Mouse (Mus musculus) gastrocnemius, postnatal 10 days (tissue): ENCODE measurements around the gene Slc48a1. TPM values are rescaled to one million over a fixed set of nuclear protein-coding genes. Genes with fewer than 3 reads are reported as not detected.
A peak's percentile ranks its signal among the peaks of the same experiment; 100 is the strongest.

Experiments
- DNase-seq: peaks from one replicate; pipeline ENCODE4 v3.0.0; 2021; ENCODE audit warnings: mixed read lengths
- long read RNA-seq, 2 experiments: library from polyadenylated mRNA; stranded (forward); transcript quantifications; one replicate each; pipeline ENCODE4 v2.0.0; 2021
- total RNA-seq, 2 experiments: library from RNA; stranded (reverse); gene quantifications; 2 replicates each; pipeline ENCODE4 v1.2.3; 2021

The Slc48a1 gene
- total RNA-seq: 10 to 100 TPM; 34.5 to 42.6 TPM
- long read RNA-seq, experiment 1, transcript Slc48a1-201 (3 exons, 2,536 nt): major isoform, 114 of 126 reads
- long read RNA-seq, experiment 1, partial matches to known transcripts: 1 of 126 reads
- long read RNA-seq, experiment 1, other reads (novel, unspliced or antisense): 11 of 126 reads
- long read RNA-seq, experiment 2, transcript Slc48a1-201 (3 exons, 2,536 nt): major isoform, 130 of 144 reads
- long read RNA-seq, experiment 2, partial matches to known transcripts: 1 of 144 reads
- long read RNA-seq, experiment 2, other reads (novel, unspliced or antisense): 13 of 144 reads

DNA sequence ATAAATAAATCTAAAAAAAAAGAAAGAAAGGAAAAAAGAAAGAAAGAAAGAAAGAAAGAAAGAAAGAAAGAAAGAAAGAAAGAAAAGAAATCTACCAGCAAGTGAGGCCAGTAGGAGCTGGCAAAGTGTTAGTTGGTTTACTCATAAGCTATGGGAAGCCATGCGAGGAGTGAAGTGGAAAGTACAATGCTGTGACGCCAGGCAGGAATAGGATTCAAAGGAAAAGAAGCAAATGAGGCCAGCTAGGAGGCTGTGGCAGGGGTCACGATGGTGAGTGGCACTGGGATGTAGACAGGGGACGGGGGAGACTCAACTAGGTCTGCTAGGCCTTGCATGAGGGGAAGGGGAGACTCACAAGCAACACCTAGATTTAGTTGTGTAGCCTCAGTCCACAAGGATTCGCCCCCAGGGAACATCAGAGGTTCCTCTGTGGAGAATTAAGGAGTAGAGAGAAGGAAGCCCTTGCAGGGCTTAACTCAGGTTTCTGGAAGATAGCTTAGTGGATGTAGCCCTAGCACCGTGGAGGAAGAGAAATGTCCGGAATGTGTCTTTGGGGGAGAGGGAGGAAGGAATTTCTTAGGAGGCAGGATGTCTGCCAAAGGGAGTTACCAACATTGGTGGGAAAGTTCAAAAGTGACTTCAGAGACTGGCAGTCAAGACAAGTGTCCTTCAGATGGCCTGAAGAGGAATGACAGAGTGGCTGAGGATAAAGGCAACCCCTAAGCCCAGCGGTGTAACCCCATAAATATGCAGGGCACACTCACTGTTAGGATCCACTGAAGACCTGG, at the start of gene Slc48a1:
Gene Slc48a1, plus strand, starts transcription at position 210 of the 788 bp plus-strand sequence.
- no peak for DNase-seq

- DNase-seq: no peak
Measured at GRCm38 (mm10) chr15:97728804-97729203, 49.5 kb upstream of the Slc48a1 start.

DNA sequence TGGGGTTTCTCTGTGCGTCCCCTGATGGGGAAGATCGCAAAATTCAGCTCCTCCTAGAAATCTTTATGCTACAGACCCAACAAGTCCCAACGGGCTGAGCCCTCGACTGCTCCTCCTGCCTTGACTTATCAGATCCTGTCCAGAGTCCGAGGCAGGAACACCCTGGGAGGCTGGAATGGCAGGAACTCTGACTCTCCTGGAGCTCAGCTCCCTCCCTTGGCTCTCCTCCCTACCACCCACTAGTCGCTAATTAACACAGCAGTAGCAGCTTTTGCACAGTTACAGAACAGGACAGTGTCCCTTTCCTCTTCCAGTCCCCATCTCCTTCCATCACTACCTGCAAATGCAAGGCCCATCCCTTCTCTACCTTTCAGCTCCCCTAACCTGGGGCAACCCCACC, 48.0 kb upstream of the Slc48a1 start:
- DNase-seq: no peak

DNA sequence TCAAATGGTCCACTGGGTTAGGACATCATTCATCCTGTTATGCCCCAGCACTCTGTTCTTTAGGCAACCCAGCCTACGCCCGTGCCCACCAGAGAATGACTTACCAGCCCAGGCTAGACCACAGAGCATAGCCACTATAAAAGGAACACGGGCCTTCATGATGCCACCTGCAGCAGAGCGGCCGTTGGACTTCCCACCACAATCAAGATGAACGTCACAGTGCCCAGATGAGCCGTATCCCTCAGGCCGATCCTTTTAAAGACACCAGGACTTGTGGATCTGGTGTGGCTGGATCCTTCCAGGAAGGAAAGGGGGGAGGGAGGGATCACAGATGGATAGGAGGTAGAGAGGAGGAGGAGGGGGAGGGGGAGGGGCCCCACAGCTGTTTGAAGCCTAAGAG, 47.2 kb upstream of the Slc48a1 start, which contains the start of gene Endou:
Gene Endou, minus strand, starts transcription at position 229 of the 400 bp plus-strand sequence.
- DNase-seq: no peak

- DNase-seq: no peak
Measured at GRCm38 (mm10) chr15:97731988-97732387, 46.3 kb upstream of the Slc48a1 start.

GRCm38 (mm10) chr15:97738923-97739322, 39.4 kb upstream of the Slc48a1 start:
- DNase-seq: no peak

GRCm38 (mm10) chr15:97740283-97740732, 38.0 kb upstream of the Slc48a1 start:
- no peak for DNase-seq

GRCm38 (mm10) chr15:97741662-97742061, 36.7 kb upstream of the Slc48a1 start:
- DNase-seq: no peak

- no peak for DNase-seq
Measured at GRCm38 (mm10) chr15:97742074-97742473, 36.2 kb upstream of the Slc48a1 start.

DNA sequence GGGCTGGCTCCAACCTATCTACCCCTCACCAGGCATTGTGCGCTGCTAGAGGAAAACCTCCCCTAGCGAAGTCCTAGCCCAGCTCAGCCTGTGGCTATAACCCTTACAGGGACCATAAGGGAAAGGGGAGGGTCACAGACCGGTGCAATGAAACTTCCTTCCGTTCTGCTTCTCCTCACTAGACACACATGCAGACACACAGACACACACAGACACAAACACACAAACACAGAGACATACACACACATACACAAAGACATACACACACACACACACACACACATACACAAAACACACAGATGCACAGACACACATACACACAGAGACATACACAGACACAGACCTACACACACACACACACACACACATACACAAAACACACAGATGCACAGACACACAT, 35.7 kb upstream of the Slc48a1 start:
- DNase-seq: no peak

GRCm38 (mm10) chr15:97743210-97743609, 35.1 kb upstream of the Slc48a1 start:
- no peak for DNase-seq

- DNase-seq: no peak
Measured at GRCm38 (mm10) chr15:97743961-97744525, 34.3 kb upstream of the Slc48a1 start.

DNA sequence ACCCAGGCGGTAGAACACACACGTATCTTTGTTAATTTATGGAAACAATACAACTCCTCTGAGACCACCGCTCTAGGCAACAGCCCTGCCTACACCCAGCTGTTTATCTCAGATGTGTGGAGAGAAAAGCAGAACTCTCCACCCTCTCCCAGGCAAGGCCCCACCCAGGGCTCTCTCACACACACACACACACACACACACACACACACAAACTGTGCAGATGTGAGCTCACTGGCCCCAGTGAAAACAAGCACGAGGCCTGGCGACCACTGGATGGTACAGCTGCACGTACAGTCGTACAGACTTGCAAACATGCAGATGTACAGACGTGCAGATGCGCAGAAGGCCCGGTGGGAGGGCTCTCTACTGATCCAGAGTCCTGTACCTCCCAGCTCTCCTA, 33.4 kb upstream of the Slc48a1 start:
- peak; percentile 42 for DNase-seq

GRCm38 (mm10) chr15:97745331-97745730, 33.0 kb upstream of the Slc48a1 start:
- peak; percentile 51 for DNase-seq

- DNase-seq: no peak
Measured at GRCm38 (mm10) chr15:97746278-97746677, 32.0 kb upstream of the Slc48a1 start.

GRCm38 (mm10) chr15:97746748-97747147, 31.6 kb upstream of the Slc48a1 start:
- no peak for DNase-seq

DNA sequence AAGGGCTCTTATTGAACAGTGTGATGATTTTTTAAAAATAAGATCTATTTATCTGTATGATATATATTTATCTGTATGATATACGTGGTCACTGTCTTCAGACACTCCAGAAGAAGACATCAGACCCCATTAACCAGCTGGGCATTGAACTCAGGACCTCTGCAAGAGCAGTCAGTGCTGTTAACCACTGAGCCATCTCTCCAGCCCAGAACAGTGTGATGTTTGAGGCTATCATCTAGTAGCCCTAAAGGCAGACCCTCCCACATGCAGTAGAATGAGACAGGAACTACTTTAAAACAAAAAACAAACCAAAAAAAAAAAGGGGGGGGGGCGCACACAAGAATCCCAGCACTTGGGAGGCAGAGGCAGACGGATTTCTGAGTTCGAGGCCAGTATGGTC, 30.8 kb upstream of the Slc48a1 start:
- no peak for DNase-seq

DNA sequence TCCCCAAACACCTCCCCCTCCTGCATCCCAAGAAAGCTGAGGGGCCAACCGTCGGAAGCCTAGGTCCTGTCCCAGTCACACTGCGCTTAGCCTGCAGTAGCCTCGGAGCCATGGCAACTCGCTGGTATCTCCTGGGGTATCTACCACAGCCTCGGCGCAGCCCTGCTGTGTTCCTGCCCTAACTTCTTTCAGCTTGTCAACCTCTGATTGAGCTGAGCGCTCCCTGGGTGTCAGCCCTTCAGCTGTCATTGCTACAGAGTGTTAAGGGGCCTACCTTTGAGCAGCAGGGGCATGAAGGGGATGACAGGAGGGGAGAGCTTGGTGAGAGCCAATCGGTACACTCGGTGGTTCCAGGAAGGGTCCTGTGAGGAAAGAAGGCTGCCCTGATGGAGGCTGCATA, 30.0 kb upstream of the Slc48a1 start:
- DNase-seq: no peak

GRCm38 (mm10) chr15:97748964-97749363, 29.4 kb upstream of the Slc48a1 start:
- DNase-seq: no peak

DNA sequence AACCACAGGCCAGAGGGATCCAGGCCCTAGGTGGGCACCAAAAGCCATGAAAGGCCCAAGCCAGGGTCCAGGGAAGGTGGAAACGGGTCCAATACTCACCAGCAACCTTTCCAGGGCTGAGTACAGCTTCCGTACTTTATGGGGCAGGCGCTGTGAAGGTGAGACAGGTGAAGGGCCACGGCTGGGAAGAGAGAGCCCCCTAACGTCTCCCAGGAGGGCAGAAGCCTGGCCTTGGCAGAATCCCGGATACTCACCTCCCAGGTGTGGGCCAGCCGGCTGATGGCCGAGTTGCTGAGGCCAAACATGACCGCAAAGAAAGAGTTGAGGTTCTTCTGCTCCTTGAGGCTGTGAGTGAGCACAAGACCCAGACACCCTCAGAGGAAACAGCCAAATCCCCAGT, 28.9 kb upstream of the Slc48a1 start:
- DNase-seq: no peak

GRCm38 (mm10) chr15:97749841-97750240, 28.5 kb upstream of the Slc48a1 start:
- DNase-seq: no peak

DNA sequence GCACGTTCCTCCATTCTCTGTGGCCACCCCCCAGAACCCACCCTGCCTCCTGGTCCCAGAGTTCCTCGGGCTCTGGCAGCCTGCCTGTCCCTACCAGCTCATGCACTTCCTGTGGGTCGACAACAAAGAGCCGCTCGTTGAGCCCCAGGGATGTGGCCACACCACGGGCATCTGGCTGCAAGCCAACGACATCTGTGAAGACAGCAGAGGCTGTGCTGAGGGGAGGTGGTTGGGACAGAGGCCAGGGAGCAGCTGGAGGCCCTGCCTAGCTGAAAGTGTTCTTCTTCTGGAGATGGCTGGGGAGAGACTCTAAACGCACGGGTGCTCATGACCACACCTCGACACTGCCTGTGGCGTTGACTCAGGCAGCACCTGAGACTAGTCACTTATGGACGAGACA, 27.6 kb upstream of the Slc48a1 start:
- peak; percentile 61 for DNase-seq

- no peak for DNase-seq
Measured at GRCm38 (mm10) chr15:97751676-97752075, 26.6 kb upstream of the Slc48a1 start.
